Mouse (Mus musculus): ENCODE results near the gene Zswim8.

- no peak for TF ChIP-seq CTCF (IDR thresholded peaks at IDR 0.05; ENCODE audit: insufficient read depth, low read length)
- no peak for TF ChIP-seq POLR2A (IDR thresholded peaks at IDR 0.05; ENCODE audit: borderline replicate concordance, extremely low read depth, low read depth, low read length)
These were observed 39.6 kb downstream of the Zswim8 start for GRCm38 (mm10) chr14:20746935-20747334.

Data from lung, adult 2 months (tissue).